9 mouse cellular contexts compared by ENCODE assay signal in the genomic region with DNA sequence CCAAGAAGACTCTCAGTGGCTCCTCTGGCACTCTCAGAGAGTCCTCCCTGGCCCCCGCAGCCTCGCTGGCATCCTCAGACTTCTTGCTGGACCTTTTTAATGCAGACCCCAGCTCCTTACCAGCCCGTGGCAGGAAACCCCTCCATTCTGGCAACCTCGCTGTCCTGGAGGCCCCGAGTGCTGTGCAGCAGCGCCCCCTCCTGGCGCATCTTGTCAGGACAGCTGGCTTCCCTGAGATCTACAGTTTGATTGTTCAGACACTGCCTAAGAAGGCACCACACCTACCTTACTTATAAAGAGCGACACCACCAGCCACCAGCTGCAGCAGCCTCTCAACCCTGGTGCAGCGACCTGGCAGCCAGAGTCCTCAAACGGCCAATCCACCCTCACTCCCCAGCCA. TPM values are rescaled to one million over a fixed set of nuclear protein-coding genes. Genes with fewer than 3 reads are reported as not detected.
A peak's percentile ranks its signal among the peaks of the same experiment; 100 is the strongest.
DNase-seq lines count a peak whose midpoint lies in the region; ATAC-seq and TF ChIP-seq lines count a peak whose summit lies in the region.
"Had no signal": no experiment of that assay in that cellular context is flagged by ENCODE, and none has a peak within 500 bp of the region (broad histone marks: within the 10 kb centered on the region; RNA-seq: fewer than 3 reads in every experiment).

No protein-coding gene starts in this region.

- H3K4me1 ChIP-seq in bone marrow, adult 2 months (ENCODE audit: control insufficient read depth, insufficient read depth, low read length), result no peaks in the 10 kb centered on the region
- peaks cover 36% of the 10 kb centered on the region for H3K4me1 ChIP-seq in embryonic facial prominence, embryonic 10.5 days
- H3K4me1 ChIP-seq in hindbrain, embryonic 13.5 days (replicated peaks), result peaks cover 29% of the 10 kb centered on the region
- H3K4me1 ChIP-seq in limb, embryonic 10.5 days, result peaks cover 40% of the 10 kb centered on the region
- H3K4me1 ChIP-seq in olfactory bulb, adult 2 months (ENCODE audit: control insufficient read depth, insufficient read depth, low read length), result peaks cover 6% of the 10 kb centered on the region

- peak; percentile 14 to 58 for DNase-seq in spleen, postnatal 10 days (ENCODE audit: low spot score in 2 of 2)
- DNase-seq in spleen, postnatal 14 days (ENCODE audit: low spot score in 2 of 2), result no peak
- DNase-seq in embryonic facial prominence, embryonic 10.5 days (ENCODE audit: low spot score), result peak; percentile 88
- peak; percentile 93 for DNase-seq in limb, embryonic 10.5 days (ENCODE audit: low spot score)
- DNase-seq in yolk sac, embryonic 10.5 days (ENCODE audit: low spot score), result peak; percentile 37

- H3K9me3 ChIP-seq in embryonic facial prominence, embryonic 10.5 days, result no peaks in the 10 kb centered on the region
- no peaks in the 10 kb centered on the region for H3K9me3 ChIP-seq in hindbrain, embryonic 13.5 days
- no peaks in the 10 kb centered on the region for H3K9me3 ChIP-seq in limb, embryonic 10.5 days (replicated peaks)
- H3K9me3 ChIP-seq: neural tube, embryonic 12.5 days had no signal

- ATAC-seq in hindbrain, embryonic 13.5 days (ENCODE audit: low FRiP score), result no peak

- H3K9ac ChIP-seq in hindbrain, embryonic 13.5 days, result 0 out of 2 replicates have a peak overlapping the region, but pooled peaks have one; percentile 15
- H3K9ac ChIP-seq: neural tube, embryonic 12.5 days had no signal

- H3K4me2 ChIP-seq in hindbrain, embryonic 13.5 days, result no peak overlapping the region
- H3K4me2 ChIP-seq: neural tube, embryonic 12.5 days had no signal

- peaks cover 77% of the 10 kb centered on the region for H3K27me3 ChIP-seq in embryonic facial prominence, embryonic 10.5 days (replicated peaks; ENCODE audit: low read depth, poor library complexity, severe bottlenecking)
- H3K27me3 ChIP-seq in hindbrain, embryonic 13.5 days, result peaks cover 65% of the 10 kb centered on the region
- H3K27me3 ChIP-seq in limb, embryonic 10.5 days (ENCODE audit: low read depth, poor library complexity, severe bottlenecking), result peaks cover 59% of the 10 kb centered on the region

- TF ChIP-seq CTCF in bone marrow, adult 2 months (IDR thresholded peaks at IDR 0.05; ENCODE audit: control insufficient read depth, insufficient read depth, low read length), result peak; percentile 54
- TF ChIP-seq CTCF in olfactory bulb, adult 2 months (IDR thresholded peaks at IDR 0.05; ENCODE audit: insufficient read depth, low read depth, low read length), result peak; percentile 72; the same call in 1 of the 2 replicates

- H3K4me3 ChIP-seq in bone marrow, adult 2 months (replicated peaks; ENCODE audit: control insufficient read depth, low read depth, low read length), result no peak overlapping the region
- H3K4me3 ChIP-seq in embryonic facial prominence, embryonic 10.5 days, result no peak overlapping the region
- no peak overlapping the region for H3K4me3 ChIP-seq in hindbrain, embryonic 13.5 days
- H3K4me3 ChIP-seq in limb, embryonic 10.5 days, result no peak overlapping the region
- H3K4me3 ChIP-seq in olfactory bulb, adult 2 months (ENCODE audit: insufficient read depth, low read depth, low read length), result no peak overlapping the region
- H3K4me3 ChIP-seq: neural tube, embryonic 12.5 days had no signal

- no peak overlapping the region for H3K27ac ChIP-seq in bone marrow, adult 2 months (ENCODE audit: control insufficient read depth, insufficient read depth, low read depth, low read length, poor library complexity)
- peak overlapping the region; percentile 1; the same call in 1 of the 2 replicates for H3K27ac ChIP-seq in embryonic facial prominence, embryonic 10.5 days (replicated peaks)
- H3K27ac ChIP-seq in hindbrain, embryonic 13.5 days, result no peak overlapping the region
- H3K27ac ChIP-seq in limb, embryonic 10.5 days, result peak overlapping the region; percentile 76
- no peak overlapping the region for H3K27ac ChIP-seq in olfactory bulb, adult 2 months (ENCODE audit: insufficient read depth, low read depth, low read length)
- H3K27ac ChIP-seq: neural tube, embryonic 12.5 days had no signal

- 18% methylated on average over 10 of the region's 10 CpGs for WGBS in bone marrow, adult 2 months
- 11% methylated on average over 10 of the region's 10 CpGs for WGBS in embryonic facial prominence, embryonic 10.5 days
- WGBS in hindbrain, embryonic 13.5 days, result 7% methylated on average over 10 of the region's 10 CpGs
- 12% methylated on average over 10 of the region's 10 CpGs for WGBS in limb, embryonic 10.5 days
- 20% methylated on average over 10 of the region's 10 CpGs for WGBS in olfactory bulb, adult 2 months

- no peaks in the 10 kb centered on the region for H3K36me3 ChIP-seq in embryonic facial prominence, embryonic 10.5 days (replicated peaks)
- H3K36me3 ChIP-seq in hindbrain, embryonic 13.5 days, result no peaks in the 10 kb centered on the region
- no peaks in the 10 kb centered on the region for H3K36me3 ChIP-seq in limb, embryonic 10.5 days
- H3K36me3 ChIP-seq: neural tube, embryonic 12.5 days had no signal

- TF ChIP-seq POLR2A in bone marrow, adult 2 months (IDR thresholded peaks at IDR 0.05; ENCODE audit: borderline replicate concordance, control insufficient read depth, low read depth, low read length), result no peak
- no peak for TF ChIP-seq POLR2A in olfactory bulb, adult 2 months (IDR thresholded peaks at IDR 0.05; ENCODE audit: insufficient read depth, low read depth, low read length)

RNA-seq across cellular contexts. Expression of gene Slc25a48, which starts 4.7 kb away (rescaled TPM):
- 0.45 TPM in 1 of 2 replicates, not detected in the other for polyA plus RNA-seq in bone marrow, adult 2 months (2011; ENCODE audit: insufficient read depth, insufficient read length, low replicate concordance, missing spikeins)
- not detected in 2 replicates for polyA plus RNA-seq in embryonic facial prominence, embryonic 10.5 days (2016; fragmentation: Nextera tagmentation; extraction: Ambion mirVana)
- polyA plus RNA-seq in hindbrain, embryonic 13.5 days (2015; fragmentation: Nextera tagmentation; extraction: Ambion mirVana), result not detected in 2 replicates
- not detected in 2 replicates for polyA plus RNA-seq in limb, embryonic 10.5 days (2016; fragmentation: Nextera tagmentation; extraction: Ambion mirVana)
- not detected in 2 replicates for polyA plus RNA-seq in olfactory bulb, adult 2 months (2012; ENCODE audit: insufficient read depth, insufficient read length, low replicate concordance, missing spikeins)
- polyA plus RNA-seq: neural tube, embryonic 12.5 days had no signal

RNA-seq across cellular contexts. Expression of gene Gm3045, which starts 7.1 kb away (rescaled TPM):
- polyA plus RNA-seq in bone marrow, adult 2 months (2011; ENCODE audit: insufficient read depth, insufficient read length, low replicate concordance, missing spikeins), result not detected in 2 replicates
- not detected in 2 replicates for polyA plus RNA-seq in embryonic facial prominence, embryonic 10.5 days (2016; fragmentation: Nextera tagmentation; extraction: Ambion mirVana)
- polyA plus RNA-seq in hindbrain, embryonic 13.5 days (2015; fragmentation: Nextera tagmentation; extraction: Ambion mirVana), result not detected in 2 replicates
- not detected in 2 replicates for polyA plus RNA-seq in limb, embryonic 10.5 days (2016; fragmentation: Nextera tagmentation; extraction: Ambion mirVana)
- not detected in 2 replicates for polyA plus RNA-seq in olfactory bulb, adult 2 months (2012; ENCODE audit: insufficient read depth, insufficient read length, low replicate concordance, missing spikeins)
- polyA plus RNA-seq: neural tube, embryonic 12.5 days had no signal

RNA-seq across cellular contexts. Expression of gene Il9, which starts 48.6 kb away (rescaled TPM):
- not detected in 2 replicates for polyA plus RNA-seq in bone marrow, adult 2 months (2011; ENCODE audit: insufficient read depth, insufficient read length, low replicate concordance, missing spikeins)
- not detected in 2 replicates for polyA plus RNA-seq in embryonic facial prominence, embryonic 10.5 days (2016; fragmentation: Nextera tagmentation; extraction: Ambion mirVana)
- polyA plus RNA-seq in hindbrain, embryonic 13.5 days (2015; fragmentation: Nextera tagmentation; extraction: Ambion mirVana), result not detected in 2 replicates
- not detected in 2 replicates for polyA plus RNA-seq in limb, embryonic 10.5 days (2016; fragmentation: Nextera tagmentation; extraction: Ambion mirVana)
- polyA plus RNA-seq in olfactory bulb, adult 2 months (2012; ENCODE audit: insufficient read depth, insufficient read length, low replicate concordance, missing spikeins), result not detected in 2 replicates
- polyA plus RNA-seq: neural tube, embryonic 12.5 days had no signal

Comparison
In these comparisons a context has a peak if more than half of its experiments do, and no peak if none do; other contexts are left out.
1. DNase-seq: peak in spleen, postnatal 10 days (2 of 2), embryonic facial prominence, embryonic 10.5 days (single experiment), limb, embryonic 10.5 days (single experiment) and yolk sac, embryonic 10.5 days (single experiment); none in spleen, postnatal 14 days (0 of 2).
2. H3K27ac ChIP-seq: peak in embryonic facial prominence, embryonic 10.5 days (single experiment) and limb, embryonic 10.5 days (single experiment); none in bone marrow, adult 2 months (single experiment), hindbrain, embryonic 13.5 days (single experiment) and olfactory bulb, adult 2 months (single experiment).